Mouse (Mus musculus): ENCODE data around the gene Mindy1.
"Not testable (repeated sequence)": the region's sequence is repeated elsewhere in the genome, so short reads cannot be mapped to it uniquely, and the experiment has no call there.

Gene Mindy1

DNA sequence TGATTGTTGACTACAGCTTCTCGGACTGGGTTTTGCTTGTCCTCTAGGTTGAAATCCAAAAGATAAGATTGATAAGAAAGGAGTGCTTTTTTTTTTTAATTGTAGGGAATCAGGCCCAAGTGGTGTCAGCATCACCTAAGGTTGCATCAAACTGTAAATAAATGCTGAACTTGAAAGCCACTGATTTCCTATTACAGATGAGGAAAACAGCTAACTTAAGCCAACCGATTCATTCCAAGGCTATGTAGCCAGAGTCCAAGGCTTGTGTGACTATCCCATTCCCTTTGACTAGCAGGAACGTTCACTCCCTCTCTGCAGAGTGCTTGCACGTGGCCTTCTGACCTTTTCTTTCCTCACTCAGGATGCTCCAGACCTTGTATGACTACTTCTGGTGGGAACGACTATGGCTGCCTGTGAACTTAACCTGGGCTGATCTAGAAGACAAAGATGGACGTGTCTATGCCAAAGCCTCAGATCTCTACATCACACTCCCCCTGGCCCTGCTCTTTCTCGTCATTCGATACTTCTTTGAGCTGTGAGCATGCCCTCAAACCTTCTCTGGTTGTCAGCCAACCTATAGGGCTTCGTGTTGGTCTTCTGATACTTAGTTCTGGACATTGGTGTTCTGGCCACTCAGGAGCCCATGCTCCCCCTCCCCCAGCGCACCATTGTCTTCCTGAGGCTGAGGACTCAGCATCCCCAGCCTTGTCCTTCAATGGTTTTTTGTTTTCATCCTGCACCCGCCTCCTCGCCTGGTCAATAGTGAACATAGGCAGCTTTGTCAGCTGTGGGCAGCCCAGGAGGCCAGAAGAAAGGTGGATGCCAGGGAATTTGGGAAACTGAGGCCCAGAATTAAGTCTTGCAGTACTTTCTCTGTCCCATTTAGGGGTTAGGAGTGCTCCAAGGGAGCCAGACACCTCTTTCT is 38.8 kb downstream of the Mindy1 start:
- no peak for DNase-seq (ENCODE audit: low read depth, low spot score)

DNA sequence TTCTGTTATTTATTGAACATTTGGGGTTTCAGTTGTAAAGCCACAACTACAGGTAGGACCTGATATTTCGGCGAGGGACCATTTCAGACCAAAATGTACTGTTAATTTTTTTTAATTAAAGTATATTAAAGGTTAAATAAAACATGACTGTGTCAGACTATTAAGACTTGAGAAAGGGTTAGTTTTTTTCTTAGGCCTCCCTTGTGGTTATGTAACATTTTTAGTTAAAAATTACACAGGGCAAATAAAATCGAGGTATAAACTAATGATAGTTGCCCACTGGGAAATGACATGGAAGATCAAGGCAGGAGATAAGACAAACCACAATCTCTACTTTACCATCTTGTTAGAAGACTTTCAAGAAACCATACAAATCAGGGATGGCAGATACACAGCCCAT is 42.3 kb downstream of the Mindy1 start:
- DNase-seq (ENCODE audit: low read depth, low spot score): no peak

GRCm38 (mm10) chr3:95324454-95325144 is 43.5 kb downstream of the Mindy1 start:
- DNase-seq (ENCODE audit: low read depth, low spot score): no peak

- no peak for DNase-seq (ENCODE audit: low read depth, low spot score)
Measured at GRCm38 (mm10) chr3:95328803-95329404, 47.8 kb downstream of the Mindy1 start.

- DNase-seq (ENCODE audit: low read depth, low spot score): no peak
Measured at GRCm38 (mm10) chr3:95331528-95331927, 50.4 kb downstream of the Mindy1 start.

GRCm38 (mm10) chr3:95337345-95337744 is 56.2 kb downstream of the Mindy1 start:
- no peak for DNase-seq (ENCODE audit: low read depth, low spot score)

GRCm38 (mm10) chr3:95338251-95338650 is 57.1 kb downstream of the Mindy1 start:
- no peak for DNase-seq (ENCODE audit: low read depth, low spot score)

- DNase-seq (ENCODE audit: low read depth, low spot score): not testable (repeated sequence)
Measured at GRCm38 (mm10) chr3:95343356-95344000, 62.3 kb downstream of the Mindy1 start.

Data from c-Kit-negative CD71-positive TER-119-positive erythroid progenitor cells, embryonic 14.5 days (primary cell).